Mouse (Mus musculus) kidney, adult 2 months (tissue): Measurements from ENCODE around the gene Gm45021. TPM values are rescaled to one million over a fixed set of nuclear protein-coding genes. Genes with fewer than 3 reads are reported as not detected.
A peak's percentile ranks its signal among the peaks of the same experiment; 100 is the strongest.

Experiments
- DNase-seq: peaks from one replicate; pipeline ENCODE4 v3.0.0; 2021
- H3K27ac ChIP-seq: fragments of 200-500 bp; 2 replicates; pipeline ENCODE4 v1.5.1; 2012; ENCODE audit warnings: low read depth, low read length, control low read depth, inconsistent platforms; ENCODE audit not compliant: insufficient read depth
- H3K27me3 ChIP-seq: fragments of 200-500 bp; replicated peaks from 2 replicates; pipeline ENCODE4 v1.6.1; 2012; ENCODE audit warnings: mild to moderate bottlenecking, moderate library complexity, low read length, inconsistent platforms; ENCODE audit not compliant: control insufficient read depth, insufficient read depth
- H3K36me3 ChIP-seq: fragments of 200-500 bp; 2 replicates; pipeline ENCODE4 v1.6.1; 2012; ENCODE audit warnings: mild to moderate bottlenecking, moderate library complexity, low read length, inconsistent platforms; ENCODE audit not compliant: control insufficient read depth, insufficient read depth
- H3K4me1 ChIP-seq: fragments of 200-500 bp; 2 replicates; pipeline ENCODE4 v1.6.1; 2011; ENCODE audit warnings: low read length; ENCODE audit not compliant: control insufficient read depth, insufficient read depth
- H3K4me3 ChIP-seq: fragments of 200-500 bp; 2 replicates; pipeline ENCODE4 v1.5.1; 2011; ENCODE audit warnings: mild to moderate bottlenecking, low read depth, low read length, control low read depth; ENCODE audit not compliant: insufficient read depth
- CTCF ChIP-seq: fragments of 200-500 bp; conservative IDR thresholded peaks from 2 replicates; pipeline ENCODE4 v1.5.1; 2011; ENCODE audit warnings: low read depth, mild to moderate bottlenecking, control low read depth, low read length, moderate library complexity, mixed read lengths; ENCODE audit not compliant: insufficient read depth, insufficient read length
- POLR2A ChIP-seq: fragments of 200-500 bp; IDR thresholded peaks from one replicate; pipeline ENCODE4 v1.6.1; 2011; ENCODE audit warnings: low read depth, low read length, control low read depth
- WGBS: fragments of 180-500 bp; shearing (Covaris S2); methylation state at CpG from one replicate; pipeline ENCODE4 v1.1.7; 2018; 5-methylcytosine and 5-hydroxymethylcytosine counted together
- polyA plus RNA-seq: library from polyadenylated mRNA; depleted of rRNA; stranded (reverse); fragments of >200 nt; gene quantifications from 2 replicates; pipeline ENCODE4 v1.2.3, GENCODE M21; 2012; rRNA removed

The Gm45021 gene
- not detected in 2 replicates for polyA plus RNA-seq

- no peak within 1 kb of the TSS for H3K4me3 ChIP-seq
- peaks cover 11% of the 10 kb centered on the region; the same call in 1 of the 2 replicates for H3K4me1 ChIP-seq
- H3K27me3 ChIP-seq: no peaks in the 10 kb centered on the region
- no peak within 1 kb of the TSS for H3K27ac ChIP-seq
- DNase-seq: no peak
- no peak for TF ChIP-seq POLR2A
- no peak for TF ChIP-seq CTCF
- H3K36me3 ChIP-seq: no peaks in the 10 kb centered on the region
- WGBS: 45% methylated on average over 6 of the region's 6 CpGs
Observed at GRCm38 (mm10) chr6:48589194-48589750, at the start of gene Gm45021. TSS of gene Gm45021 (plus strand) at chr6:48589610.

- Histone ChIP-seq H3K36me3 (no peaks in the 10 kb centered on the region), H3K27ac (no peak overlapping the region), H3K4me1 (no peaks in the 10 kb centered on the region; the same call in 1 of the 2 replicates), H3K4me3 (no peak overlapping the region), H3K27me3 (no peaks in the 10 kb centered on the region)
- 79% methylated on average over 5 of the region's 5 CpGs for WGBS
- TF ChIP-seq CTCF: no peak
- TF ChIP-seq POLR2A: no peak
- no peak for DNase-seq
Observed at GRCm38 (mm10) chr6:48539860-48540259, 49.5 kb upstream of the Gm45021 start.

- TF ChIP-seq POLR2A (no peak), CTCF (no peak)
- no peak for DNase-seq
- Histone ChIP-seq H3K36me3 (no peaks in the 10 kb centered on the region), H3K27me3 (no peaks in the 10 kb centered on the region), H3K27ac (no peak overlapping the region), H3K4me3 (no peak overlapping the region), H3K4me1 (no peaks in the 10 kb centered on the region; the same call in 1 of the 2 replicates)
- WGBS: 71% methylated on average over 3 of the region's 3 CpGs
Observed at GRCm38 (mm10) chr6:48540721-48541120, 48.7 kb upstream of the Gm45021 start.

- H3K4me3 ChIP-seq: no peak overlapping the region
- WGBS: 19% methylated on average over 7 of the region's 7 CpGs
- no peak for TF ChIP-seq CTCF
- H3K27ac ChIP-seq: no peak overlapping the region
- no peaks in the 10 kb centered on the region for H3K27me3 ChIP-seq
- no peaks in the 10 kb centered on the region; the same call in 1 of the 2 replicates for H3K4me1 ChIP-seq
- peak; percentile 68 for DNase-seq
- no peaks in the 10 kb centered on the region for H3K36me3 ChIP-seq
Observed at GRCm38 (mm10) chr6:48541560-48542450, 47.6 kb upstream of the Gm45021 start.

- no peak for TF ChIP-seq CTCF
- TF ChIP-seq POLR2A: no peak
- DNase-seq: no peak
- WGBS: 89% methylated on average over 3 of the region's 3 CpGs
- no peak overlapping the region for H3K27ac ChIP-seq
- no peak overlapping the region for H3K4me3 ChIP-seq
- H3K27me3 ChIP-seq: no peaks in the 10 kb centered on the region
- no peaks in the 10 kb centered on the region; the same call in 1 of the 2 replicates for H3K4me1 ChIP-seq
- no peaks in the 10 kb centered on the region for H3K36me3 ChIP-seq
Observed at GRCm38 (mm10) chr6:48542631-48543030, 46.8 kb upstream of the Gm45021 start.

- DNase-seq: no peak
- Histone ChIP-seq H3K4me3 (no peak overlapping the region), H3K4me1 (no peaks in the 10 kb centered on the region; the same call in 1 of the 2 replicates), H3K27ac (no peak overlapping the region), H3K36me3 (no peaks in the 10 kb centered on the region), H3K27me3 (no peaks in the 10 kb centered on the region)
- TF ChIP-seq CTCF (no peak), POLR2A (no peak)
- 64% methylated on average over 5 of the region's 5 CpGs for WGBS
Observed at GRCm38 (mm10) chr6:48545251-48545650, 44.2 kb upstream of the Gm45021 start.

- H3K4me1 ChIP-seq: no peaks in the 10 kb centered on the region; the same call in 1 of the 2 replicates
- H3K27ac ChIP-seq: no peak overlapping the region
- peak; percentile 61 for DNase-seq
- 37% methylated on average over 1 of the region's 1 CpGs for WGBS
- H3K27me3 ChIP-seq: no peaks in the 10 kb centered on the region
- H3K4me3 ChIP-seq: no peak overlapping the region
- no peaks in the 10 kb centered on the region for H3K36me3 ChIP-seq
- TF ChIP-seq POLR2A (no peak), CTCF (peak; percentile 45)
Observed at GRCm38 (mm10) chr6:48546271-48546670, 43.1 kb upstream of the Gm45021 start.
